Mouse (Mus musculus) frontal cortex, postnatal 25 days (tissue): ENCODE data around the gene Cfap46.
"Not testable (repeated sequence)": the region's sequence is repeated elsewhere in the genome, so short reads cannot be mapped to it uniquely, and the experiment has no call there.

Experiments used
- DNase-seq, 2 experiments: peaks; one replicate each; pipeline ENCODE4 v3.0.0; 2022; ENCODE audit warnings: low spot score in 2 of 2

The Cfap46 gene

GRCm38 (mm10) chr7:139663318-139663717, 20.3 kb downstream of the Cfap46 start:
- no peak for DNase-seq

DNA sequence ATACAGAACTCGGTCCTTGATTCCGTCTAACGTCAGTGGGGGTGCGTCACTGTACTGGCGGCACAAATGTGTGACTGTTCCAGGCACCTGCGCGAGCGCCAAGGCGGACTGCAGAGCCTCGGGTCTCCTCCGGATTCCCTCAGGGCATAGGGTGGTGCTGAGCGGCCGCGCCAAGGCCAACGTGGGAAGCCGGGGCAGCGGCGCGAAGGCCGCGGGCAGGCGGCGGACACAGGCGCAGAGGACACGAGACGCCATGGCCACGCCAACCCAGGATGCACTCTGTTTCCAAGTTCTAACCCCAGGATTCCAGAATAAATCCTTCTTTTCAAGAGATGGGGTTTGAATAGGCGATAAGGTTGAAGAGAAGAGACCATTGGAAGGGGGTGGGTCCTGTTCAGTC, 23.7 kb downstream of the Cfap46 start:
- DNase-seq: not testable (repeated sequence)

GRCm38 (mm10) chr7:139649698-139650097, 33.9 kb downstream of the Cfap46 start:
- no peak for DNase-seq

GRCm38 (mm10) chr7:139648107-139648824, 35.4 kb downstream of the Cfap46 start:
- DNase-seq: peak; percentile 95 to 98

DNA sequence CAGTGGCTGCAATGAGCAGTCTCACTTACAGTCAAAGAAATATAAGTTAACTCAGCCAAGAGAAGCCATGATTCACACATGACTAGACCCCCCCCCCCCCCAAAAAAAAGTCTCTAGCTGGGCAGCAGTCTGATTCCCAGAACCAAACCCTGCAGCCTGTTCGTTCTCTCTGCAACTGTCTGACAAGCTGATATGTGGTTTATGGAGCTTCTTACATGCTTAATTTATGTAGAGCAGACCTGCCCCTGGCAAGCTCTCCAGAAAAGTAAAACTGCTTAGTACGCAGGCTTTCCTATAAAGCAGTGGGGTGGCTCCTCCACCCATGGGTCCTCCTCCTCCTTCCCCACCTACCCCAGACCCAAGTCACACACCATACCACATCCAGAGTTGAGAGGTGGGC, 50.2 kb downstream of the Cfap46 start:
- DNase-seq: no peak

GRCm38 (mm10) chr7:139625156-139625555, 58.5 kb downstream of the Cfap46 start:
- DNase-seq: no peak

- DNase-seq: no peak
Measured at GRCm38 (mm10) chr7:139622568-139622967, 61.0 kb downstream of the Cfap46 start.

- peak; percentile 52 to 72 for DNase-seq
Measured at GRCm38 (mm10) chr7:139615767-139616766, 67.5 kb downstream of the Cfap46 start.

GRCm38 (mm10) chr7:139610328-139610727, 73.3 kb downstream of the Cfap46 start:
- no peak for DNase-seq

GRCm38 (mm10) chr7:139595862-139596261, 87.8 kb downstream of the Cfap46 start:
- DNase-seq: no peak

GRCm38 (mm10) chr7:139595311-139595710, 88.3 kb downstream of the Cfap46 start:
- no peak for DNase-seq

DNA sequence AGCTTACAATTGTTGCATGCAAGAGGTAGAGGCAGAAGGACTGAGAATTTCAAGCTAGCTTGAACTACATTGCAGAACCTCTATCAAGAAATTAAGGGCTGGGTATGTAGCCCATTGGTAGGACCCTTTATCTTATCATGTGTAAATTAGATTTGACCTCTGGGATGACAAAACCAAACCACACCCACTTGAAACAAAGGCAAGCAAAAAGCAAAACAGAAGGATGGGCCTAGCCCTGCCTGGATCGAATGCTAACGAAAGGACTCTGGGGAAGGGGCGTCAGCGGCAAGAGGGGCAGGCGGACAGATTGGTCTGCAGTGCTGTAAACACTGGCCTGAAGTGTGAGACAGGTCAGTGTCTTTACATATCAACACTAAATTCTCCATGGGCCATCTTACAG, 92.3 kb downstream of the Cfap46 start:
- DNase-seq: no peak

DNA sequence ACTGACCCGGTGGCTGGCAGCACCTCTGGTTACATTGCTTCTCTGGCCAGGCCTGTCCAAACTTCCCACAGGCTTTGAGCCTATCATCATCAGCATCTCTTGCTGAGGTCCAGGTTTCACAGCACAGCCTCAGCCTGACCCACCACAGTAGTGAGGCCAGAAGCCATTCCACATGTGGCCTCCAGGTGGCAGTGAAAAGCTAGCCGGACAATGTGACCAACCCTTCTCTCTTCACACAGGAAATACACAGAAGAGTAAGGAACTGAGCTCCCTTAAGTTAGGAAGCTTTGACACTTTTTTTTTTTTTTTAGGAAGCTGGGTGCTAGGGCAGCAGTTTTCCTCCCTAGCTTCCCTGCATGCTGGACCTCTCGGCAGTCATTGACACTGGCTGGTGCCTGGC, 93.3 kb downstream of the Cfap46 start:
- no peak for DNase-seq

GRCm38 (mm10) chr7:139587919-139588318, 95.7 kb downstream of the Cfap46 start:
- DNase-seq: no peak

- DNase-seq: no peak
Measured at GRCm38 (mm10) chr7:139585183-139585821, 98.3 kb downstream of the Cfap46 start.

GRCm38 (mm10) chr7:139584221-139585175, 99.1 kb downstream of the Cfap46 start:
- DNase-seq: no peak

DNA sequence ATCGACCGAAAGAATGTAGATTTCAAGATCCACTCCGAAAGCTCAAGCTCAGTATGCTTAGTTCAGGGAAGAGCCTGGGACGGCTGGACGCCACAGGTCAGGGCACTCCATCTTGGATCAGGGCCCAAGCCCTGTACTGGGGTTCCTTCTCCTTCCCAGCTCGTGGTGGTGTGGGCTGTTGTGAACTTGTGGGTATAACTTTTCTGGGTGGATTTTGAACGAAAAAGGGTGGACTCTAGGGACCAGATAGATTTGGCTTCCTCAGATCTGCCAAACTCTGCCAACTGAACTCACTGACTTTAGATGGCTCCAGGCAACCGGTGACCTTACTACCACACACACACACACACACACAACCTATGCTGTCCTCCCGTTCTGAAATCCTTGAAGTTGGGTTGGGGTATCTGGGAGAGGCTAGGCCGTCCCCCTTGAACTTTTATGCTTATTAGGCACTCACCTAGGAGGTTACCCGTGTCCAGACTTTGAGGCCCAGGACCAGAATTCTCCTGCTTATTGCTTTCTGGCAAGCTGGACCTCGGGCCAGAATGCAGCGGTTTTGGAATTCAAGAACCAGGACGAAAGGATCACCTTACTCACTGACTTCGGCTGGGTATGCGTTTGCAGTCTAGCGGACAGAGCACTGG, 100.4 kb downstream of the Cfap46 start:
- DNase-seq: no peak

GRCm38 (mm10) chr7:139582595-139582994, 101.0 kb downstream of the Cfap46 start, which contains the start of gene Nkx6-2:
TSS of gene Nkx6-2 (minus strand) at chr7:139582797.
- no peak for DNase-seq

- no peak for DNase-seq
Measured at GRCm38 (mm10) chr7:139581801-139582571, 101.6 kb downstream of the Cfap46 start.
